Mouse (Mus musculus): ENCODE results near the gene Rps27l.
"Not testable (repeated sequence)": the region's sequence is repeated elsewhere in the genome, so short reads cannot be mapped to it uniquely, and the experiment has no call there.

The Rps27l gene

GRCm38 (mm10) chr9:66909922-66910321 is 36.0 kb upstream of the Rps27l start:
- Histone ChIP-seq H3K4me3 (replicated peaks; ENCODE audit: low read length) (no peak overlapping the region), H3K36me3 (ENCODE audit: insufficient read depth, low read length) (no peaks in the 10 kb centered on the region), H3K4me1 (replicated peaks; ENCODE audit: low read depth, low read length) (peaks cover 57% of the 10 kb centered on the region), H3K9me3 (ENCODE audit: low read length) (no peaks in the 10 kb centered on the region), H3K27me3 (ENCODE audit: insufficient read depth, low read length) (no peaks in the 10 kb centered on the region)
- TF ChIP-seq NANOG (IDR thresholded peaks at IDR 0.05; ENCODE audit: borderline replicate concordance, low read length) (no peak), CTCF (conservative IDR thresholded peaks at IDR 0.05; ENCODE audit: low read length) (no peak), POU5F1 (IDR thresholded peaks at IDR 0.05; ENCODE audit: borderline replicate concordance, low read length) (no peak)

GRCm38 (mm10) chr9:66910677-66911076 is 35.2 kb upstream of the Rps27l start:
- Histone ChIP-seq H3K27me3 (ENCODE audit: insufficient read depth, low read length) (no peaks in the 10 kb centered on the region), H3K36me3 (ENCODE audit: insufficient read depth, low read length) (no peaks in the 10 kb centered on the region), H3K4me1 (replicated peaks; ENCODE audit: low read depth, low read length) (peaks cover 61% of the 10 kb centered on the region)

GRCm38 (mm10) chr9:66912304-66912703 is 33.6 kb upstream of the Rps27l start:
- H3K27me3 ChIP-seq (ENCODE audit: insufficient read depth, low read length) = peaks cover 6% of the 10 kb centered on the region
- H3K4me1 ChIP-seq (replicated peaks; ENCODE audit: low read depth, low read length) = peaks cover 54% of the 10 kb centered on the region
- H3K36me3 ChIP-seq (ENCODE audit: insufficient read depth, low read length) = no peaks in the 10 kb centered on the region
- H3K4me3 ChIP-seq (replicated peaks; ENCODE audit: low read length) = 0 out of 2 replicates have a peak overlapping the region, but pooled peaks have one; percentile 10
- TF ChIP-seq CTCF (conservative IDR thresholded peaks at IDR 0.05; ENCODE audit: low read length) = no peak
- no peak for TF ChIP-seq NANOG (IDR thresholded peaks at IDR 0.05; ENCODE audit: borderline replicate concordance, low read length)
- TF ChIP-seq POU5F1 (IDR thresholded peaks at IDR 0.05; ENCODE audit: borderline replicate concordance, low read length) = no peak
- H3K9me3 ChIP-seq (ENCODE audit: low read length) = no peaks in the 10 kb centered on the region

More at GRCm38 (mm10) chr9:66910677-66911076, 35.2 kb upstream of the Rps27l start:
- Histone ChIP-seq H3K9me3 (ENCODE audit: low read length) (no peaks in the 10 kb centered on the region), H3K4me3 (replicated peaks; ENCODE audit: low read length) (no peak overlapping the region)
- TF ChIP-seq NANOG (IDR thresholded peaks at IDR 0.05; ENCODE audit: borderline replicate concordance, low read length) = no peak
- no peak for TF ChIP-seq CTCF (conservative IDR thresholded peaks at IDR 0.05; ENCODE audit: low read length)
- no peak for TF ChIP-seq POU5F1 (IDR thresholded peaks at IDR 0.05; ENCODE audit: borderline replicate concordance, low read length)

- not testable (repeated sequence) for H3K36me3 ChIP-seq (ENCODE audit: insufficient read depth, low read length); H3K4me3 ChIP-seq (replicated peaks; ENCODE audit: low read length); H3K9me3 ChIP-seq (ENCODE audit: low read length)
- peaks cover 55% of the 10 kb centered on the region for H3K4me1 ChIP-seq (replicated peaks; ENCODE audit: low read depth, low read length)
- peaks cover 16% of the 10 kb centered on the region for H3K27me3 ChIP-seq (ENCODE audit: insufficient read depth, low read length)
These were observed 32.5 kb upstream of the Rps27l start for GRCm38 (mm10) chr9:66913254-66913934.

- peaks cover 26% of the 10 kb centered on the region for H3K27me3 ChIP-seq (ENCODE audit: insufficient read depth, low read length)
- TF ChIP-seq NANOG (IDR thresholded peaks at IDR 0.05; ENCODE audit: borderline replicate concordance, low read length) (no peak), CTCF (conservative IDR thresholded peaks at IDR 0.05; ENCODE audit: low read length) (no peak), POU5F1 (IDR thresholded peaks at IDR 0.05; ENCODE audit: borderline replicate concordance, low read length) (no peak)
- H3K36me3 ChIP-seq (ENCODE audit: insufficient read depth, low read length) = no peaks in the 10 kb centered on the region
- no peak overlapping the region for H3K4me3 ChIP-seq (replicated peaks; ENCODE audit: low read length)
- H3K9me3 ChIP-seq (ENCODE audit: low read length) = no peaks in the 10 kb centered on the region
- H3K4me1 ChIP-seq (replicated peaks; ENCODE audit: low read depth, low read length) = peaks cover 56% of the 10 kb centered on the region
These were observed 31.3 kb upstream of the Rps27l start for GRCm38 (mm10) chr9:66914540-66914939.

GRCm38 (mm10) chr9:66915401-66915800 is 30.5 kb upstream of the Rps27l start:
- Histone ChIP-seq H3K4me3 (replicated peaks; ENCODE audit: low read length) (no peak overlapping the region), H3K36me3 (ENCODE audit: insufficient read depth, low read length) (no peaks in the 10 kb centered on the region), H3K9me3 (ENCODE audit: low read length) (no peaks in the 10 kb centered on the region), H3K4me1 (replicated peaks; ENCODE audit: low read depth, low read length) (peaks cover 47% of the 10 kb centered on the region), H3K27me3 (ENCODE audit: insufficient read depth, low read length) (peaks cover 26% of the 10 kb centered on the region)
- TF ChIP-seq CTCF (conservative IDR thresholded peaks at IDR 0.05; ENCODE audit: low read length) (no peak), POU5F1 (IDR thresholded peaks at IDR 0.05; ENCODE audit: borderline replicate concordance, low read length) (no peak), NANOG (IDR thresholded peaks at IDR 0.05; ENCODE audit: borderline replicate concordance, low read length) (no peak)

- peaks cover 40% of the 10 kb centered on the region for H3K4me1 ChIP-seq (replicated peaks; ENCODE audit: low read depth, low read length)
- H3K4me3 ChIP-seq (replicated peaks; ENCODE audit: low read length) = no peak overlapping the region
- H3K9me3 ChIP-seq (ENCODE audit: low read length) = no peaks in the 10 kb centered on the region
- TF ChIP-seq CTCF (conservative IDR thresholded peaks at IDR 0.05; ENCODE audit: low read length) = no peak
- no peak for TF ChIP-seq POU5F1 (IDR thresholded peaks at IDR 0.05; ENCODE audit: borderline replicate concordance, low read length)
- TF ChIP-seq NANOG (IDR thresholded peaks at IDR 0.05; ENCODE audit: borderline replicate concordance, low read length) = no peak
- no peaks in the 10 kb centered on the region for H3K36me3 ChIP-seq (ENCODE audit: insufficient read depth, low read length)
- H3K27me3 ChIP-seq (ENCODE audit: insufficient read depth, low read length) = peaks cover 26% of the 10 kb centered on the region
These were observed 29.8 kb upstream of the Rps27l start for GRCm38 (mm10) chr9:66915869-66916785.

- H3K27me3 ChIP-seq (ENCODE audit: insufficient read depth, low read length) = peaks cover 29% of the 10 kb centered on the region
- TF ChIP-seq NANOG (IDR thresholded peaks at IDR 0.05; ENCODE audit: borderline replicate concordance, low read length) = no peak
- TF ChIP-seq POU5F1 (IDR thresholded peaks at IDR 0.05; ENCODE audit: borderline replicate concordance, low read length) = no peak
- TF ChIP-seq CTCF (conservative IDR thresholded peaks at IDR 0.05; ENCODE audit: low read length) = no peak
- H3K4me1 ChIP-seq (replicated peaks; ENCODE audit: low read depth, low read length) = peaks cover 29% of the 10 kb centered on the region
- H3K4me3 ChIP-seq (replicated peaks; ENCODE audit: low read length) = no peak overlapping the region
- no peaks in the 10 kb centered on the region for H3K36me3 ChIP-seq (ENCODE audit: insufficient read depth, low read length)
- H3K9me3 ChIP-seq (ENCODE audit: low read length) = no peaks in the 10 kb centered on the region
These were observed 28.5 kb upstream of the Rps27l start for GRCm38 (mm10) chr9:66917216-66917891.
